Mouse (Mus musculus): ENCODE data around the gene Tspear. TPM values are rescaled to one million over a fixed set of nuclear protein-coding genes. Genes with fewer than 3 reads are reported as not detected.

Gene Tspear
- total and polyA plus RNA-seq, 3 experiments, result 1.8 to 3.8 TPM; not detected in 1

DNA sequence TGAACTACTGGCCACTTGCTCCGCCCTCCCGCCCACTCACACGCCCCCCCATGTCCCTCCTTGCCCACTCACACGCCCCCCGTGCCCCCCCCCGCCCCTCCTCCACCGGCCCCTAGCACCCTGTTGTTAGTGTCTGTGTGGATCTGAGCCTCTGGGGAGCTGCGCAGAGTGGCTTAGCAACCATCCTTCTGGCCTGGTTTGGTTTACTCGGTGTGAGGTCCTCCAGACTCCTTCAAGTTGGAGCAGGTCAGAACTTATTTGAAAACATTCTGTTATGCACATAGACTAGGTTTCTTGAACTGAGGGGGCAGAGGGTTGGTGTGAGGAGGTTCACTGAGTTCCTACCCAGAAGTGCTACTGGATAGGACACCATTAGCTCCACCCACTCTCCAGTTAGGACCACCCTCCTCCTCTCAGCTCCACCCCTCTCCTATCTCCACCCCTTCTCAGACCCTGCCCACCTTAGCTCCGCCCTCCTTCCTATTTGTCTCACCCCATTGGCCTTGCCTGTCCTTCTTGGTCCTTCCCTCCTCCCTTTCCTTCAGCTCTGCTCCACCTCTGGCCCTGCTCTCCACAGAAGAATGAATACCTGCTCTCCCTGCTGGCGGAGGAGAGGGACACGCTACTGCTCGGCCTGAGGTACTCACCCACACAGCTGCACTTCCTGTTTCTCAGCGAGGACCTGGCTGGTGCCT, 177.8 kb downstream of the Tspear start (continued):
- TF ChIP-seq RAD21 (IDR thresholded peaks at IDR 0.05; ENCODE audit: low read depth, low read length) (no peak), NRF1 (IDR thresholded peaks at IDR 0.05; ENCODE audit: insufficient read depth, low read depth, low read length, poor library complexity, severe bottlenecking) (0 out of 2 replicates have a peak, but pooled peaks have one; percentile 8)

DNA sequence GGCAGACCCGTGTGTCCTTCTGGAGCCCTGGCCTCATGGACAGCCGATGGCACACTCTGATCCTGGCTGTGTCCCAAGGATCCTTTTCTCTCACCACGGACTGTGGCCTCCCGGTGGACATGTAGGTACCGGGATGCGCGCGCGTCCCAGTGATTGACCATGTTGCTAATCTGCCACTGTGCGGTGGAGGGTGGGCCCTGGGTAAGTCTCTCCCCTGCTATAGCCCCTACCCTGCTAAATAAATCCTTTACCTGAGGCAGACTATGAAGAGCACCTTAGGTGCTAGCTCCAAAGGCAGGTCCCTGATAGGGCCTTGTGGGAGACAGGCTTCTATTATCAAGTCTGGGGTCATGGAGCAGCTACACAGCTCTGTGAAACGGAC, 178.4 kb downstream of the Tspear start:
- peak overlapping the region; percentile 56 to 68 for H3K4me3 ChIP-seq (ENCODE audit: control insufficient read depth in 1 of 2, insufficient read depth in 1 of 2, low read depth in 2 of 2, low read length in 2 of 2)
- no peaks in the 10 kb centered on the region for H3K9me3 ChIP-seq (replicated peaks; ENCODE audit: insufficient read depth, low read length)
- no peaks in the 10 kb centered on the region for H3K36me3 ChIP-seq (ENCODE audit: control insufficient read depth in 1 of 2, insufficient read depth in 2 of 2, low read length in 2 of 2)
- H3K27me3 ChIP-seq (ENCODE audit: control insufficient read depth in 1 of 2, insufficient read depth in 2 of 2, low read length in 2 of 2), result peaks cover 0 to 3% of the 10 kb centered on the region in 2 experiments; a peak in 1 of 4 replicates
- TF ChIP-seq NELFE (IDR thresholded peaks at IDR 0.05; ENCODE audit: low read depth, low read length) (no peak), ELF1 (IDR thresholded peaks at IDR 0.05; ENCODE audit: low read depth, low read length) (no peak), RCOR1 (IDR thresholded peaks at IDR 0.05; ENCODE audit: low read depth, low read length) (no peak), E2F4 (IDR thresholded peaks at IDR 0.05; ENCODE audit: borderline replicate concordance, low read depth, low read length) (no peak), MXI1 (IDR thresholded peaks at IDR 0.05; ENCODE audit: low read depth, low read length) (no peak), BHLHE40 (IDR thresholded peaks at IDR 0.05; ENCODE audit: borderline replicate concordance, low read depth, low read length) (no peak)
- DNase-seq (ENCODE audit: low read depth, low spot score), result no peak
- H3K79me2 ChIP-seq (ENCODE audit: control insufficient read depth, insufficient read depth, low read length, poor library complexity), result no peaks in the 10 kb centered on the region
- H3K9ac ChIP-seq (ENCODE audit: control insufficient read depth, low read depth, low read length, poor library complexity, severe bottlenecking), result peak overlapping the region; percentile 35
- peaks cover 0 to 6% of the 10 kb centered on the region in 2 experiments; a peak in 1 of 4 replicates for H3K4me1 ChIP-seq (ENCODE audit: control insufficient read depth in 1 of 2, insufficient read depth in 2 of 2, low read length in 2 of 2)
- H3K27ac ChIP-seq (ENCODE audit: control insufficient read depth, low read depth, low read length), result no peak overlapping the region

DNA sequence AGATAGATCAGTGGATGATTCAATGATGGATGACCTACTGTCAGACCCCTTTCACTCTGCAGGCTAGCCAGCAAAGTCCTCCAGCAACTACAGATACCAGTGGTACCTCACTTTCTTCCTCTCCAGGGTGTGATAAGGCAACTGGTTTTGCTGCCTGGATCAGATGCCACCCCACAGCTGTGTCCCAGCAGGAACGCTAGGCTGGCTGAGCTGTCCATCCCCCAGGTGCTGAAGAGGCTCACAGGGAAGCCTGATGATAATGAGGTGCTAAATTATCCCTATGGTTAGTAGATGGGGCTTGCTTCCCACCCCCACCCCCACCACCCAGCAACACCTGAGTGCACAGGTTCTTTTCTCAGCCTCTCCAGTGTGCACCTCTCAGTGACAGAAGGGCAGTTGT, 181.2 kb downstream of the Tspear start:
- Histone ChIP-seq H3K9ac (ENCODE audit: control insufficient read depth, low read depth, low read length, poor library complexity, severe bottlenecking) (no peak overlapping the region), H3K9me3 (replicated peaks; ENCODE audit: insufficient read depth, low read length) (no peaks in the 10 kb centered on the region), H3K4me3 (ENCODE audit: control insufficient read depth in 1 of 2, insufficient read depth in 1 of 2, low read depth in 2 of 2, low read length in 2 of 2) (no peak overlapping the region), H3K36me3 (ENCODE audit: control insufficient read depth in 1 of 2, insufficient read depth in 2 of 2, low read length in 2 of 2) (no peaks in the 10 kb centered on the region), H3K27ac (ENCODE audit: control insufficient read depth, low read depth, low read length) (no peak overlapping the region), H3K27me3 (ENCODE audit: control insufficient read depth in 1 of 2, insufficient read depth in 2 of 2, low read length in 2 of 2) (no peaks in the 10 kb centered on the region), H3K79me2 (ENCODE audit: control insufficient read depth, insufficient read depth, low read length, poor library complexity) (no peaks in the 10 kb centered on the region), H3K4me1 (ENCODE audit: control insufficient read depth in 1 of 2, insufficient read depth in 2 of 2, low read length in 2 of 2) (peaks cover 0 to 6% of the 10 kb centered on the region in 2 experiments; a peak in 1 of 4 replicates)
- DNase-seq (ENCODE audit: low read depth, low spot score), result peak; percentile 23
- peak; percentile 43; the same call in 1 of the 2 replicates for TF ChIP-seq SIN3A (IDR thresholded peaks at IDR 0.05; ENCODE audit: low read length)
- TF ChIP-seq BHLHE40 (IDR thresholded peaks at IDR 0.05; ENCODE audit: borderline replicate concordance, low read depth, low read length), result no peak

DNA sequence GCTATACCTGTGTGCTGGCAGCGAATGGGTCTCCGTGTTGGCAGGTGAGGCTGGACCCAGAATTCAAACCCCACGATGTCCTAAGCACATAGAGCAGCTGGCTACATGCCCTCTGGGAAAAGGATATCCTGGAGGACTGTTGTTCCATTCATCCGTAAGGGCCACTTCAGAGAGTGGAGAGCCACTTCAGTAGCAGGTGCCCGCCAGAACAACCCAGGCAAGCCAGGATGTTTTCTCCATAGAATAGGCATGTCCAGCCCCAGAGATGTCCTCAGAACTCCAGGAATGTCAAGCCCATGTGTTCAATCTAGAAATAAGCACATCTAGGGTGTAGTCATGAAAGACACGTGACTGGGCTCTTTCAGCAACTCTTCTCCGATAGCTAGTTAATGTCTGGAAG, 183.3 kb downstream of the Tspear start:
- Histone ChIP-seq H3K9ac (ENCODE audit: control insufficient read depth, low read depth, low read length, poor library complexity, severe bottlenecking) (no peak overlapping the region), H3K79me2 (ENCODE audit: control insufficient read depth, insufficient read depth, low read length, poor library complexity) (no peaks in the 10 kb centered on the region), H3K4me3 (ENCODE audit: control insufficient read depth in 1 of 2, insufficient read depth in 1 of 2, low read depth in 2 of 2, low read length in 2 of 2) (no peak overlapping the region), H3K9me3 (replicated peaks; ENCODE audit: insufficient read depth, low read length) (no peaks in the 10 kb centered on the region), H3K4me1 (ENCODE audit: control insufficient read depth in 1 of 2, insufficient read depth in 2 of 2, low read length in 2 of 2) (peaks cover 0 to 6% of the 10 kb centered on the region in 2 experiments; a peak in 1 of 4 replicates), H3K27ac (ENCODE audit: control insufficient read depth, low read depth, low read length) (no peak overlapping the region), H3K27me3 (ENCODE audit: control insufficient read depth in 1 of 2, insufficient read depth in 2 of 2, low read length in 2 of 2) (no peaks in the 10 kb centered on the region), H3K36me3 (ENCODE audit: control insufficient read depth in 1 of 2, insufficient read depth in 2 of 2, low read length in 2 of 2) (no peaks in the 10 kb centered on the region)
- DNase-seq (ENCODE audit: low read depth, low spot score), result no peak
- TF ChIP-seq E2F4 (IDR thresholded peaks at IDR 0.05; ENCODE audit: borderline replicate concordance, low read depth, low read length) (no peak), JUND (IDR thresholded peaks at IDR 0.05; ENCODE audit: low read depth, low read length) (no peak), ELF1 (IDR thresholded peaks at IDR 0.05; ENCODE audit: low read depth, low read length) (no peak), USF1 (IDR thresholded peaks at IDR 0.05; ENCODE audit: low read depth, low read length) (no peak)
